Mouse (Mus musculus): ENCODE data around the gene Sh2d5.

The Sh2d5 gene

DNA sequence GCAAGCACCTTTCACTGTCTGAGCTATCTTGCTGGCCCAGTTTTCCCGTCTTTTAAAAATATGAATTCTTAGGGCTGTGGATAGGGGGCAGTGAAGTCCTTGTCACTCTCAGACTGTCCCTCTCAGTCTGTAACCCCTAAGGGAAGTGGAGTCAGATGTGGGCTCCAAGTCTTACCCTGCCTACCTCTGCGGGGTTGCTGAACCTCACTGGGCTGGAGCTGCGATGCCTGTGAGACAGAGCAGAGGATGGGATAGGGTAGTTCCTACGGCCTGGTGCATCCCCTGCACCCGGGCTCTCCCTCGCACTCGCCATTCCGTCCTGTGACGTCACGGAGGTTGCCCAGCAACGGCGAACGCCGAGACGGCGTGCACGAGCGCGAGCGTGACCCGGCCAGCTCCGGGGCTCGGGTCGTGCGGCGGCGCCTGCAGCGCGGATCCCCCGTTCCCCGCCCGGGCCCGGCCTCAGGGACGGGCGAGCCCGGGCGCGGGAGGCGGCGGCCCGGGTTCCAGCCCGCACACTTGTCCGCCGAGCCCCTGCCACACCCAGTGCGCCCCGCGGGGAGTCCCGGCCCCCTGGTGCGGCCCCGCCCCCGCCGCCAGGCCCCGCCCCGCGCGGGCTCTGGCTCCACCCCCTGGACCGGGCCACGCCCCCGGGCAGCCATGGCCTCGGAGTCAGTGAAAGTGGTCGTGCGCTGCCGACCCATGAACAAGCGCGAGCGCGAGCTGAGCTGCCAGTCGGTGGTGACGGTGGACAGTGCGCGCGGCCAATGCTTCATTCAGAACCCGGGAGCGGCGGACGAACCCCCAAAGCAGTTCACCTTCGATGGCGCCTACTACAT is 11.9 kb downstream of the Sh2d5 start:
- peak; percentile 73 for DNase-seq

GRCm38 (mm10) chr4:138267869-138268268 is 17.7 kb downstream of the Sh2d5 start:
- no peak for DNase-seq

- no peak for DNase-seq
These were observed 22.1 kb downstream of the Sh2d5 start for GRCm38 (mm10) chr4:138272011-138272997.

DNA sequence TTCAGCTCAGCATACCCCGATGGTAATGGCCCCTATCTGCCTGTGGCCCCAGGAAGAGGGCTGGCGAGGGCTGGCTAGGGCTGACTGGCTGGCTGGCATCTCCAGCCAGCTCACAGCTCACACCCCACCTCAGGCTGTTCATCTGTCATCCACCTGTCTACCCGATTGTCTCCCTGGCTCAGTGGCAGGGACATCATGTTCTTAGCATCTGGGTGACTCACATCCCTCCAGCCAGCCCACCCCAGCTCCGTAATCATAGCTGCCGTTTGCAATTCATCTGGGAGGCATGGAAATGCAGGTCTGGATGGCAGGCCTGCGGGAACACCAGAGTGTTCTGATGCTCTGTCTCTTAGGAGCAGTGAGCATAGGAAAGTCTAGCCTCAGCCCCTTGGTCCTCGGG is 28.1 kb downstream of the Sh2d5 start:
- no peak for DNase-seq

GRCm38 (mm10) chr4:138282834-138283233 is 32.6 kb downstream of the Sh2d5 start:
- peak; percentile 62 for DNase-seq

DNA sequence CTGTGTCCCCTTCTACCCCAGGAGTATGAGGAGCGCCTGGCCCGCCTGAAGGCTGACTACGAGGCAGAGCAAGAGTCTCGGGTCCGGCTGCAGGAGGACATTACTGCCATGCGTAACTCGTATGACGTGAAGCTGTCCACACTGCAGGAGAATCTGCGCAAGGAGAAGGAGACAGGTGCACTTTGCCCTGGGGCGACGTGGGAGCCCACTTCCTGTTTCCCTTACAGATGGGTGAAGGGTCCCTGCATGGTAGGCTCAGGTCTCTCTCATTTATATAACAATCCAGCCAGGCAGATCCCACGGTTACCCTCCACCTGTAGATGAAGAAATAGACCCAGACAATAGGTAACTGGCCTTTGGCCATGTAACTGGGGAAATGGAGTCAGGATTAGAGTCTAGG is 36.2 kb downstream of the Sh2d5 start:
- DNase-seq, result no peak

- no peak for DNase-seq
These were observed 38.5 kb downstream of the Sh2d5 start for GRCm38 (mm10) chr4:138288691-138289090.

DNA sequence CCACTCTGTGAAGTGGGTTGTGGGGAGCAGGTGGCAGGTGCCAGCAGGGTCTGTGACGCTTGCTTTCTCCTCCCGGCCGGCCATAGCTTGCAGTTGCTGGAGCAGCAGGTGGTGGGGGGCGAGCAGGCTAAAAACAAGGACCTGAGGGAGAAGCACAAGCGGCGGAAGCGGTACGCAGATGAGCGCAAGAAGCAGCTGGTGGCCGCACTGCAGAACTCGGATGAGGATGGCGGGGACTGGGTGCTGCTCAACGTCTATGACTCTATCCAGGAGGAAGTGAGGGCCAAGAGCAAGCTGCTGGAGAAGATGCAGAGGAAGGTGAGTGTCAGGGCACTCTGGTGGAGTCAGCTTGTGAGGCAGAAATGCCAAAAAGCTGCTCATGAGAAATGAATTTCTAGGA is 41.8 kb downstream of the Sh2d5 start:
- DNase-seq, result no peak

DNA sequence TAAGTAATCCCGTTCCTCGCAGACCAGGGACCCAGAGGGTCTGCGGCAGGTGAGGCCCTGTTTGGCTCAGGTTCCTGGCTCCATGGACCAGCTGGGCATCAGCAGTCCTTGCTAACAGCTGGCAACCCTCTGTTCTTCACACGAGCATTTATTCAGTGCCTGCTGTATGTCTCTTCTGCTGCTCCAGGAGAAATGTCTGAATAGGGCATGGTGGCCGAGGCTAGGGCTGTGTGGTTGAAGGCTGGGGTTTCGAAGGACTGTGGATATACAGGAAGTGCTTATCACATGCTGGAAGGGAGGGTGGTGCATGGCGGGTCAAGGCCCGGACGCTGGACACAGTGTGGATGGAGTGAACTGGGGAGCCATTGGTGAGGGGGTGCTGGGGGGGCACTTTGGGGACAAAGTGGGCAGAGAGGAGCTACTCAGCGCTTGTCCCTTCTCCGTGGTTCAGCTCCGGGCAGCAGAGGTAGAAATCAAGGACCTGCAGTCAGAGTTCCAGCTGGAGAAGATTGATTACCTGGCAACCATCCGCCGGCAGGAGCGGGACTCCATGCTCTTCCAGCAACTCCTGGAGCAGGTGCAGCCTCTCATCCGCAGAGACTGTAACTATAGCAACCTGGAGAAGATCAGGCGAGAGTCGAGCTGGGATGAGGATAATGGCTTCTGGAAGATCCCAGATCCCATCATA is 43.2 kb downstream of the Sh2d5 start:
- no peak for DNase-seq

DNA sequence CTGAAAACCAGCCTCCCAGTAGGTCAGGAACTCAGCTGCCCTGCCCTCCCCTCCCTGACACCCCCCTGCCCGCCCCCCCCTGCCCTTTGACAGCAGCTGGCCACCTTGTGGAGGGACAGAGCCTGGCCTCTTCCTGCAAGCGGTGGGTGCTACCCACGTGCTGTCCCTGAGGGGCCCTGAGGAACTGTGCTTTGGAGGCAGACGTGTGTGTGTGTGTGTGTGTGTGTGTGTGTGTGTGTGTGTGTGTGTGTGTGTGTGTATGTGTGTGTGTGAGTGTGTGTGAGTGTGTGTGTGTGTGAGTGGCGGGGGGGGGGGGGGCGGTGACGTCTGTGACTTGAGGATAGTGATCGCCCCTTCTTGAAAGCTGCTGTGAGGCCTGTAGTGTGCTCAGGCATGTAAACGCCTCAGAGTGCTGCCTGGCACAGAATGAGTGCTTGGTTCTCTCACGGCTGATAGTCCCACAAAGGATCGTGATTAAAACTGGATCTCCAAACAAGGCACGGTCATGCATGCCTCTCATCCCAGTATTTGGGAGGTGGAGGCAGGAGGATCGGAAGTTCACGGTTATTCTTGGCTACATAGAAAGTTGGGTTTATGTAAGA is 43.8 kb downstream of the Sh2d5 start:
- no peak for DNase-seq

- no peak for DNase-seq
These were observed 51.1 kb downstream of the Sh2d5 start for GRCm38 (mm10) chr4:138301271-138301780.

- DNase-seq, result no peak
These were observed 52.8 kb downstream of the Sh2d5 start for GRCm38 (mm10) chr4:138303011-138303410.

DNA sequence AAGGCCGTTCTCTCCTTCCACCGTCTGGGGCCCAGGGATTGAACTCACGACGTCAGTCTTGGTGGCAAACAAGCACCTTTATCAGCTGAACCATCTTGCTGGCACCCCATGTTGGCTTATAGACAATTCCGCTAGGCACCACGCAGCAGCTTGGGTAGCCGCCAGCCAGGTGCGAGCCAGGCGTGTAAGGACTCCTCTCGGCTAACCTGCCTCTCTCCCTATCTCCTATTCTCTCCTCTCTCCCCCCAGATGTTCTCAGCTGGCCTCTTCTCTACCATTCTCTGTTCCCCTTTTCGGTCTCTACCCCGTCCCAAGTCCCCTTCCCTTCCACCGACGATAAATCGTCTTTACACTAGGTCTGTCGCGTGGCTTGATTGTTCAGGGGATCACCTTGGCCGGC is 53.5 kb downstream of the Sh2d5 start:
- no peak for DNase-seq

- DNase-seq, result peak; percentile 98
These were observed 54.3 kb downstream of the Sh2d5 start, which contains the start of gene Ddost for GRCm38 (mm10) chr4:138304340-138305104. TSS of gene Ddost (plus strand) at chr4:138304730.

- no peak for DNase-seq
These were observed 56.8 kb downstream of the Sh2d5 start for GRCm38 (mm10) chr4:138307025-138307424.

DNA sequence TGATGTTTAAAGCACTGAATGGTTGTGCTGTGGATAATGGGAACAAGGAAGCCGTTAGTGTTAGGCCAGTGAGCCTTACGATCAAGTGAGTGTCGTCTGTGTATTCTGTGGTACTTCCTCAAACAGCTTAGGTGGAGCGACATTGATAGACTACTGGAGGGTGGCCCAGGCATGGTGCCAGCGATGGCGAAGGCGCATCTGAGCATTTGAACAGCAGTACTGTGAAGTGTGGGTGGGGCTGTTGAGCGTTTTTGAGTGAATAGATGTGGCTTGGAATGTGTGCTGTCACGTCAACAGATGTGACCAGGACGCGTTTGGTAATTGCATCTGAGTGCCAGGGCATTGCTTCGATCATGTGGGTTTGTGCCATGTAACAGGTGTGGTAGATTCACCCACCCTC is 57.5 kb downstream of the Sh2d5 start:
- no peak for DNase-seq

- no peak for DNase-seq
These were observed 60.2 kb downstream of the Sh2d5 start for GRCm38 (mm10) chr4:138310311-138310910.

Measured in kidney, adult 11 months (tissue).